Mouse (Mus musculus): ENCODE results near the gene Psmc4.

DNA sequence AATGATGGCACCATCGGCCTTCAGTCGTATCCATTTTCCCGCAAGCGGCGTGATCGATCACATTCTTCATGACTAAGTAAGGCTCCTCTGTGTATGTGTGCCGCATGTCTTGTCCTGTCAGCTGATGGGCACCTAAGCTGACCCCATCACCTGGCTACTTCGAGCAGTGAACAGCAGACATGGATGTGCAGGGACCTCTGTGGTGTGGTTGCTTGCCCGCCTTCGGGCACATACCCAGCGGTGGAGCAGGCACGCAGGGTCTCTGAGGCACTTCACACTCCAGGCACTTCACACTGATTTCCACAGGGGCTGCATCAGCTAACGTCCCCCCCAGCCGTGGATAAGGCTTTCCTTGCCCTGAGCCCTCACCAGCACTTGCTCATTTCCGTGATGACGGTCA is 49.2 kb upstream of the Psmc4 start:
- TF ChIP-seq POLR2A (IDR thresholded peaks at IDR 0.05; ENCODE audit: insufficient read depth, low read depth, low read length): no peak
- no peak for TF ChIP-seq CTCF (IDR thresholded peaks at IDR 0.05)
